Mouse (Mus musculus) activated CD4-positive, CD25-positive, alpha-beta regulatory T cell, adult 9 weeks (primary cell): Measurements from ENCODE around the gene 4930572O03Rik. TPM values are rescaled to one million over a fixed set of nuclear protein-coding genes. Genes with fewer than 3 reads are reported as not detected.

Source experiments
- polyA plus RNA-seq: library from polyadenylated mRNA; unstranded; fragments of 100-300 nt; shearing (Covaris generic); gene quantifications from one replicate; pipeline ENCODE4 v1.2.1, GENCODE M21; 2017

Gene 4930572O03Rik
- not detected for polyA plus RNA-seq

GRCm38 (mm10) chr5:15656959-15657358 lies at the start of gene 4930572O03Rik:
Gene 4930572O03Rik (minus strand): TSS chr5:15657059.

DNA sequence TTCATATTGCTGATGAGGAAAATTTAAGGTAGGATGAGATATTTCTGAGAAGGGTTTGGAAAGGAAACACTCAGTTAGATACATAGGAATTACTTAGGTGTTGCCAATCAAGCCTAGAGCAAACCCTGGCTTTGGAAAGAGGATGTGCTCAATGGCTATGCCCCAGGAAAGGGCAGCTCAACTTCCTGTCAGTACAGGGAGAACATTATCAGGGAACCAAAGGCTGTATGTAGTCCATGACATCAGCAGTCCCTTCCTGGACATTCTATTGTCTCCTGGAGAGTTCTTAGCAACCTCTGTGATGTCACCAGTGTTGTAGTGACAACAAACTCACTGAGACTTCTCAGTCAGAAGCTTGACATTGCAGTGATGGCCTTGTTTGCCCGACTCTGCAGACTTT lies 38.1 kb downstream of the 4930572O03Rik start, which contains the start of gene Speer4d:
Gene Speer4d, plus strand, starts transcription at position 301 of the 400 bp plus-strand sequence.

Other genes with a start within 250 kb of the 4930572O03Rik start
- not detected for gene Gm21149, start 180.5 kb downstream of the 4930572O03Rik start, polyA plus RNA-seq
- not detected for gene Gm21190, start 127.8 kb downstream of the 4930572O03Rik start, polyA plus RNA-seq
- gene Gm21083, start 79.7 kb downstream of the 4930572O03Rik start, polyA plus RNA-seq, result not detected
- gene Speer4d, start 38.0 kb downstream of the 4930572O03Rik start, polyA plus RNA-seq, result not detected
- gene Speer4c, start 57.2 kb upstream of the 4930572O03Rik start, polyA plus RNA-seq, result not detected